Mouse (Mus musculus) kidney, postnatal 4 days (tissue): ENCODE results near the gene Gm21905.
A peak's percentile ranks its signal among the peaks of the same experiment; 100 is the strongest.

ENCODE experiments used
- DNase-seq, 2 experiments: peaks; one replicate each; pipeline ENCODE4 v3.0.0; 2021; ENCODE audit warnings: mixed read lengths in 2 of 2

The Gm21905 gene

DNA sequence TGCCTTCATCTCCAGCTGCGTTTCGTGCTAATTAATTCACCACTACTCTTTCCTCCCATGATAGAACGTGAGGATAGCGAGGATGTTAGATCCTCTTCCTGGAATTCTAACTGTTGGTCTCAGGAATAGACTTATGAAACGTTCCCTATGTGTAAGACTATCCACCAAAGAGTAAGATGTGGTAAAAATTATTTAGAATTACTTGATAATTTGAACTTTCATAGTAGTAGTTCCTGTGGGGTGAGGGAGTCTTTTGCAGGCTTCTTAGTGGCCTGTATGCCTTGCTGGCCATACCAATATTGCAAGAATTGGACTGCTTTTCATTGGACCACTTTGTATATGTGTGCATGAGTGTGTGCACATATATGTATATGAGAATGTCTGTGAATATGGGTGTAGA lies at the start of gene Gm21905:
Gm21905 (minus strand) TSS at position 101 of the 400 bp plus-strand sequence.
- DNase-seq: no peak

DNA sequence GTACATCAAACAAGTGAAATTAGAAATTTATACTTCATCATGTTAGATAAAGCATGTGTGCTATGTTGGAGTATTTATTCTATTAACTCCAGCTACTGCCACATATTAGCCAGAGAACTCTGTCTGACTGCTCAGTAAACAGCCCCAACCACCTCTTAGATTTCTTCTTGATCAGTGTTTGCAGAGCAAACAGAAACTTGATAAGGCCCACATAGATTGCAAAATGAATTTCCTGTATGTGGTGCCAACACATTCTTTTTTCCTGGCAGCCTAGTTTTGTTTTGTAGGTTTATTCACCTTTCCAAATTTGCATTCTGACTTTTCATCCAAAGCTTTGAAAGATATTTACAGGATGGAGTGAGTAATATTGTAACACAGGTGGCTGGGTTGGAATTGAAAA lies 44.2 kb upstream of the Gm21905 start:
- no peak for DNase-seq

DNA sequence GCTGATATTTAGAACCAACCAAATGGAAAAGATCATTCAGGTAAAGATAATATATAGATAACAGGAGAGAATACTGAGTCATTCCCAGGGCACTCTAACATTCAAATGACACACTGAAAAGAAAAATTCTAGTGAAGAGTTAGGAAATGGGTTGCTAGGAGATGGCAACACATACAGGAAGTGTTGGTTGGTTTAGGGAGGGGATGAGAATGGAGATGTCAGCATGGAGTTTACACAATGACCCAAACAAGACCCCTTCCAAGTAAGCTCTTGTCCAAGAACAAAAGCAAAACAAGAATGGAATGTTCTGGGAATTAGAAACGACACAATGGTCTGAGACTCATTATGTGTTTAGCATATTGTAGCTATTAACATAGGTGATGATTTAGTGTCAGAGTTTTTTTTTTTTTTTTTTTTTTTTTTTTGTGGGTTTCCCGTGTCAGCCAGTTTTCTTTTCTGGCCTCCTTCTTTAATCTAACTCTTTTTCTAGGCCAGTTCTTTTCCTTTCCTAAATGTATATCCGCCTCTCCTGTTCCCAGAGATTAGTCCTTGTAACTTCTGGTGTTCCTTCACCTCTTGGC lies 35.8 kb upstream of the Gm21905 start:
- no peak for DNase-seq

DNA sequence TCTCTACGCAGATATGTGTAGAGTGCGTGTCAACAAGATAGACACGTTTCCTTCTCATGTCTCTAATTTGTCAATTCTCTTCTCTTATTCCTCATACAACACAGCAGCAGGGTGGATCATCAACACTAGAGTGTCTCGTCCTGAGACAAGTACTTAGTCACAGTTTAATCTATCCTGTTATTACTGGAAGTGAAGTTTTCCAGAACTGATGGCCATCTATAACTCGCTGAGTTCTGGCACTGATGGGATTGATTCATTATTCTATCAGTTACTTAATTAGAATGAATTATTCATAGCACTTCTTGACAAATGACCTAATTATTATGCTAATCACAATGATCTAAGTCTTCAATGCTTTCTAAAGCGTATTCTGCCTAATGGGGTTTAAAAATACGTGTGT lies 23.3 kb upstream of the Gm21905 start:
- DNase-seq: no peak

DNA sequence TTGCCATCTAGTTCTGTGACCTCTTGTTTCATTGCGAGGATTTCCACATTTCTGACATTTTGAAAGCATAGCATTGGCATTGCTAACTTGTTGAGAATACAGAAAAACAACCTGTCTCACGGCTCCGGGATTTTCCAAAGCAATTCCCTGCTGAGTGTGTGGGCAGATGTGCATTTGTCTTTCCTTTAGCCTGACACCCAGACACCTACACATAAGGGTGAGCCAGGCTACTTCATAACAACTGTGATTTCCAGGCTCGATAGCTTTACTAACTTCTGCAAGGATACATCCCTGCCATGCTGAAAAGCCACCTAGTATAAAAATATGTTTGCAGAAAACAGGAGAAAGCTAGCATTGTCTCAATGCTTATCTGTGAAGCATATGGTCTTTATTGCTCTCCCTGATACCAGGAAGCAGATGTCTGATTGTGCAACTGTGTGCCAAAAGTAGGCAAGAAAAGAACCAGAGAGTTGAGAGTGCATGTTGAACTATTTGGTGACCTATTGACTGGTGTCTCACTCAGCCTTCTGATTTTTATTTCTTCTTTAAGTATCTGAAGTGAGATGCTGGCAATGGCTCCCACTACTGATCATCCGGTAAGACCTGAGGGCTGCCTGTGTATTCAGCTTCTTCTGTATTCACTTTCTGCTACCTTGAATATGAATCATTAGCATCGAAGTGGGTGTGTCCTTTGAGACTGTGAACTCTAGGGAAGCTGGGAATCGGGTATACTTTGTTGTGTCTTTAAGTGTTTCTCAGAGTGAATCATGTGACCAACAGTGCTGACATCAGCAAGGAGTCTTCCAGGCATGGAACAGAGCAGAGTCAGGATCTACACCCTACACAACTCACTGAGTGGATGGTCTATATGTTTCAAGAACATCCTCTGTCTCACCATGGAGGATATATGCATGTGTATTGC lies 15.7 kb upstream of the Gm21905 start:
- no peak for DNase-seq

DNA sequence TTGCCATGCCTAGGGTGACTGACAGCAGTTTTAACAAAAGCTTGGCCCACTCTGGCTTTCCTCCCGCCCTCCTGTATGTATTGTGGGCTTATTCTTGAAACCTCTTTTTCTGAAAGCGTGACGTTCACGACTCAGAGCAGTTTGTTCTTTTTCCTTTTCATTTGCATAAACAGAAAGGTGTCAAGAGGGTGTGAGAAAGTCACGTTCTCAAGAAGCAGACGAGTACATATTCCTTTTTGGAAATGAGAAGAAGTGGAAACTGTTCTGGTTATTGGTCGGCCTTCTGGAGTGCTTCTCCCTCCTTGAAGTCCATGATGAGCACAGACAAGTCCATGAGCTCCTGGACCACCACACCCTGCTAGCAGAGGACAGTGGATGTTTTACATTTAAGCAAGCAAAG lies 9.3 kb upstream of the Gm21905 start:
- no peak for DNase-seq

DNA sequence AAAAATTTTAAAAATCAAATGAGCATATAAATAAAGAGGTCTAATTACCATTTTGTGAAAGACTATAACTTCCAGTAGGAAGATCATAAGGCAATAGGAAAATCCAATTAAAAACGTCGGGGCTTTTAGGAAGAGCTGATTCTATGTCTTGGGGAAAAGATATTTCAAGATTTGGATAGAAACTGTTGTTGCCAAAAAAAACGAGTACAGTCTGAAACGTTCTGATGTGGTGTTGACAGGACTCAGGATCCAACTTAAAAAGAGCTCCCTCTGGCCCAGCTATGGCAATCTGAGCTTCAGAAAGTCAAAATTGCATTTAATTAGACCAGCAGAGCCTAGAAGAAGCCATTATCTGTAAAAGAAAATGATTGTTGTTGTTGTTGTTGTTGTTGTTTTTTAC lies 7.9 kb upstream of the Gm21905 start:
- DNase-seq: no peak

DNA sequence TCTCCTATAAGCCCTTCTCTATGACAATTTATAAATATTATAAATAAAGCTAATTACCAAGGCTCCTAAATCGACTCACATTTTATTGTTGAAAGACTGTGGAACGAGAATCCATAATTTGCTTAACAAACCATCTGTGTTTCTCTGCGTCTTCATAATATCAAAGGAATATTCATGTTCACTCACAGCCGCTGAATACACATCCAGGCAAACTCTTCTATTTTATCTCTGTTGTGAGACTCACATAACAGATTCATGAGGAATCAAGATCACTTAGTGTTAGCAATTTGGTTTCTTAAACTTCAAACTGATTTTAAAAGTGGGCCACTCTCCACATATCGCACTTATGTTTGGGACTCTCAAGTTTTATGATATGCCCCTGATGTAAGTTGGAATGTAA lies 1.9 kb upstream of the Gm21905 start:
- DNase-seq: no peak

DNA sequence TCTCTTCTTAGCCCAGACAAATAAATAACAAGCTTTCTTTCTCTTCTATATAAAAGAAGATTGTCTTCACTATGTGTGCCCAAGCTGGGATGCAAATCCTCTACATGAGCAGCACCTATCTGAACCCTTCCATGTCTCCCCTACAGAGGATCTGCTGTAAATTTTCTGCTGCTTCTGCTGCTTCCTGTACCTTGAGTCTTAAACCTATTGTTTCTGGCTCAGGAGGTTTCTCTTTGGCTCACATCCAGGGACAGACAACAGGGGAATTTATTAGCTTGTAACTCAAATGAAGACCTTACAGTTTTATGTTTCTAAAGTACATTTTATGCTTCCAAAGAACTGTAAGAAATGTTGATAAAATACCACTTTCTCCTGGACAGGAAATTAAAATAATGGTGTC lies 785 bp upstream of the Gm21905 start:
- DNase-seq: peak in 1 of 2 experiments; percentile 8

DNA sequence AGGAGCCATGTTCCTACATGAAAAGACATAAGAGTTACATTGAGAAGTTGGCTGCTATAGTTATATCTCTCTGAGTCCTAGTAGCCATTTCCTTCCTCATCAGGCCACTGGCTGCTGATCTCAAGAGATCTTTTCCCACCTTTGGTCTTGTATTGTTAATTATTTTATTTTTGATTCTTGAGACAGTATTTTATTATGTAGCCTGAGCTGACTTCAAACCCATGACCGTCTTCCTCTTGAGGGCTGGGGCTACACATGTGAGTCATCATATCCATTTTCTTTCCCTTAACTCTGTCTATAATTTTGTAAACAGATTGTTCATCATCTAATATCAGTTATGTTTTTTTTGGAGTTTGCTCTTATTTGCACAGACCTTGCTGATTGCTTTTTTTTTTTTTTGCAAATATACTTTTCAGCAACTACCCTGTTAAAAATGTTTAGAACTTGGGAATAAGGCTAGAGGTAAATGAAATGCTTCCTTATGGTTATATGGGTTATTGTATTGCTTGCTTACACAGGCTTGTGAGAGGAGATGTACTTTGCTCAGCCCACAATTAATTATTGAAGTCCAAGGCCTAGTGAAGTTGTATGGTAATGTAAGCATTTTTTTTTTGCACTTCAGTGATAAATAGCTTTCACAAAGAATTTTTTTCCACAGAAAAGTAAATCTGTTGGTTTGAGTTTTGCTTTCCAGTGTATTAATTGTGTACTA lies 2.0 kb downstream of the Gm21905 start:
- no peak for DNase-seq

DNA sequence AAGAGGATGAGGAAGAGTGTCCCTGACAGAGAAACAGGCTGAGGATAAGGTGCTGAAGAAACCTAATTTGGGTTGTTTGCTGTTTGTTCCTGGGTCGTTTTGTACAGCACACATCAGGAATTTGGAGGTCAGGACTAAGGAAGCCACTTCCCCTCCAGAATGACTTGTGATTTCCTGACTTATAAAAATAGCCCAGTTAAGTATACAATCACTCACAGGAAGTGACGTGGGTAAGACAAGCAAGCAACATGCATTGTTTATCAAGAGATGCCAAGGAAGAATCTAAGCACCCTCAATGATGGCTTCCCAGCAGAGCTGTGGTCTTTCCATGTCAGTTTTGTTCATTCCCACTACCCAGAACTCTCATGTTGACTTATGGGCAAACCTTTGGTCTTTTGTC lies 3.0 kb downstream of the Gm21905 start:
- no peak for DNase-seq

DNA sequence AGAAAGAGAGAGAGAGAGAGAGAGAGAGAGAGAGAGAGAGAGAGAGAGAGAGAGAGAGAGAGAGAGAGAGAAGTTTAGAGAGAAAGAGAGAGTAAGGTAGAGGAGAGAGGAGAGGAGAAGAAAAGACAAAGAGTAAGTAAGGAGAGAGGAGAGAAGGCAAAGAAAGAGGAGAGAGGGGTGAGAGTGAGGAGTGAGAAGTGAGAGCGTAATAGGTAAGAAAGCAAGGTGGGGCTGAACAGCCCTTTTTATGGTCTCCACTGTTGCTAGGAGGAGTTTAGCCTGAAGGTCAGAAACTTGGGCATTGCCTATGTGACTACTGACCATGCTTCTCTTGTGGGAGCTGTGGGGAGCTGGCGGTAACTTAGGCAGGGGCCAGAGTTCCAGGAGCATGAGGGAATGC lies 4.9 kb downstream of the Gm21905 start, which contains the start of gene Gm5108:
Gm5108 (plus strand) TSS at position 301 of the 400 bp plus-strand sequence.
- no peak for DNase-seq

DNA sequence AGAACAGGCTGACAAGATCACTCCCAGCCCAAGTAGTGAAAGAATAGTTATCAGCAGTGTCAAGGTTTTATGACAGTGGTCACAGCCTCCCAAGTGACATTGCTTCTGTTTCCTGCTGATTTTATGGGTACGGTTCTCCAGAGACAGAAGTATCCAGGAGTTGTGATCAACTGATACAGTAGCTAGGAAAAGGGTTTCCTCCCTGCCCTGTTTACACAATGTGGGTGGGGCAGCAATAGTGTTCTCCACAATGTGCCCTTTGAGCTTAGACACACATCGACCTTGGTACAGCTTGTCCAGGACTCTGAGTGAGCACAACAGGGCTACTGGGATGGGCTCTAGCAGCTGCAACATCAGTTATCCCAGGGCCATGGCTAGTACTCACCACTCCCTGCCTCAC lies 14.6 kb downstream of the Gm21905 start:
- no peak for DNase-seq

DNA sequence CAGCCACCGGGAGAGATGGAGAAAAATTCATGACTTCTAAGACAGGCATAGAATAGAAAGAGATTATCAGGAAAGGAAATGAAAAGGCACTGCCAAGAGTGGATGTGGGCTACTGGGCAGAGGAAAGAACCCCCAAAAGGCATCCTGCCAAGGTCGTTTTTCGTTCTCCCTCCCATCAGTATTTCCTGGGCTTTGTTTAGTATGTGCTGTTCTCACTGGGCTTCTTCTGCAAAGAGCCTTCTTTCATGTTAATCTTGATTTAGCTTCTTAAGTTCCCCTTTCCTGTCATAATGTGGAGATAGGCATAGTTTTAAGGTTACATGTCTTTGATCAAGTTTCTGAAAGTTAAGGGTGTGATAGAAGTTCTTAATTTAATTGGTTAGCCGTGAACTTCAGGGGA lies 15.6 kb downstream of the Gm21905 start:
- no peak for DNase-seq

DNA sequence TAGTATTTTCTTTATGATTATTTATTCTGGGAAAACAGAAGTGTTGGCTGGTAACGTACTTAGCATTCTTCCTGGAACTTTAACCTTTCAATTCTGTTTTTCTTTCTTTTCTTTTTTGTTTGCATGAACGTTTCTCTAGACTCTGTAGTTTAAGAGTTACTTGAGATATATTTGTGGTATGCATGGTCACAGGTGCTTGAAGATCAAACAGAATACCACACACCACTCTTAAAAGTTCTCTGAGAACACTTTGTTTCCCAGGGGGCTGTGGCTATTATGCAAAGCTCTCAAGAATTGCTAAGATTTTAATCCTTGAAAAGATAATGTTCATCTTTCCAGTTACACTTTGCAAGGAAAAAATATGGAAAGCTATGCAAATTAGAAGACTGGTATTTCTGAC lies 41.7 kb downstream of the Gm21905 start:
- no peak for DNase-seq

DNA sequence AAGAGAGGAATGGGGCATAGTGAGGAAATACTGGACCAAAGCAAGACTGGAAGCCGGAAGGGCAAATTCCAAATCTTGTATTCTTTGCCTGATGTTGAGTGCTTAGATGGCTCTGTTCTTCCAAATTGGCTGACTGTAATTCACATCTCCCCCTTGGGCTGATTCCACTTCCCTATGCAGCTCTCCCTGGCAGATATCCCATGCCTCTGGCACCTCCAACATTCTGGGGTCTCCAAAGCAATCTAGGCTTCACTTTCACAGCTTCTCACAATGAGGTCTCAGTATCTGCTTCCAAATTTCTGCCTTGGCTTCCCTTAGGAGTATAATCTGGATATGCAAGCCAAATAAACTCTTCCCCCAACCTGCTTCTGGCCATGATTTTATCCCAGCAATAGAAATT lies 47.3 kb downstream of the Gm21905 start:
- DNase-seq: no peak

DNA sequence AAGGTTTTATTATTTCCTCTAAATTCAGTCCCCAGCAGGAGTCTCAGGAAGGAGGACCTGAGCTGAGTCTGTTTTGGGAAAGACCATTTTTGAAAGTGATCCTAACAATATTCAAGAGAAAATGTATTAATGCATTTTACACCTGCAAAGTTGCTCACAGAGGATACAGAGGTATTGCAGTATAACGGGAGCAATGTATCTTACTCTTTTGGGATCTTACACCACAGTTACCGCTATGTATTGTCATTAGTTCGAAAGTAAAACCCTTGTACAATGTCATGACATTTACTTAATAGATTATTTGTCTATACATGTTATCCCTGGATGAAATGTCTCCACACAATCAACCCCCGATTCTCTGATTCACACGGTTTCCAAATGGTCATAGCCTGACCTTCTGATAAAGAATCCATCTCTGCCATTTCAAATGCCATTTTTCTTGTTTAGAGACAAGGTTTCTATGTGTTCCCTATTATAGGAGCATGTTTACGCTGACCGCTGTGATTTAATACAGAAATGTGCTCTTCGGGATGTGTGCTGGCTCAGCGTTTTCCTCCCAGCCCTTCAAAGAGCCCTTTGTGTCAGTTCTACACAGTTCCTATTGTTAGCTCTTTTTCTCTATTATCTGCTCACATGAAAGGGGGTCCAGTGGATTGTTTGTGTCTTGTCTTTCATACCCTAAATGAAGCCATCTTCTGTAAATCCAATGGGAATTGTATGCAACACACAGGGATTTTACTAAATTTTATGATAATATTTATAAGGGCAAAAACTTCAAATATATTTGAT lies 61.6 kb downstream of the Gm21905 start:
- no peak for DNase-seq

DNA sequence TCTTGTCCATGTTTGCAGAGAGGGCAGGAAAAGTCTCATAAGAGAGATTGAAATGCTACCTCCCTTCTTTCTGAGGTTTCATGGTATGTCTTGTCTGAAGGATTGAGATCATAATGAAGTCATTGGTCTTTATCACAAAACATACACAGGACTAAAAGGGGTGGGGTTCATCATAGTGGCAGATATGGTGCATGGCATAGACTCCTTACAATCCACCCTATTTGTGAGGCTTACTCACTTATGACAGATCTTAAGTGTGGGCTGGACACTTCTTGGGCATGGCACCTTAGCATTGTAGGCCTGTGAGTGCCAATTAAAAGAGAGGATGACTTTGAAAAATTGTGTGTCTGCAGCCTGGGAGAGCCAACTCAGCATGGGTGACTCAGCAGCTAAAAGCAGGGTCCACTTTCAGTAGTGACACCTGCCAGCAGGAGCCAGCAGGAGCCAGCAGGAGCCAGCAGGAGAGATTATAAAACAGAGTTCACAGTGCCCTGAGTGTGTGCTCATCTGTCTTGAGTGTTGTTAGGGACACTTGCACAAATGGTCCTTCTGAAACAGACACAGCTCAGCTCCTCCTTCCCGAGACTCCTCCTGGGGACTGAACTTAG lies 62.6 kb downstream of the Gm21905 start:
- no peak for DNase-seq
